17 mouse cellular contexts compared by ENCODE assay signal in genomic region chr14:76178447-76178846, GRCm38 (mm10).
DNase-seq lines count a peak whose midpoint lies in the region; ATAC-seq and TF ChIP-seq lines count a peak whose summit lies in the region.
"Had no signal": no experiment of that assay in that cellular context is flagged by ENCODE, and none has a peak within 500 bp of the region (broad histone marks: within the 10 kb centered on the region; RNA-seq: fewer than 3 reads in every experiment).

No protein-coding gene starts in this region.

- DNase-seq in liver, adult 2 months (ENCODE audit: extremely low read depth, low read depth, low spot score), result no peak
- no peak for DNase-seq in liver, embryonic 11.5 days (ENCODE audit: low spot score)
- DNase-seq in G1E (ENCODE audit: low spot score), result no peak
- DNase-seq in induced T-regulatory cell, adult 2 months (ENCODE audit: low read depth), result peak; percentile 48
- no peak for DNase-seq in cerebellum, postnatal 4 days (ENCODE audit: low spot score in 2 of 2)
- no peak for DNase-seq in left cerebral cortex, postnatal 10 days (ENCODE audit: extremely low spot score in 1 of 2, low spot score in 2 of 2)
- DNase-seq: cerebellum, adult 8-10 months; embryo, embryonic 11 days; gastrocnemius, postnatal 25 days; kidney, adult 9 months; right cerebral cortex, adult 18-20 months; thymus, postnatal 25 days had no signal

- H3K79me2 ChIP-seq in liver, adult 2 months (ENCODE audit: control insufficient read depth, insufficient read depth, low read length), result no peaks in the 10 kb centered on the region

- intact Hi-C loops in left cerebral cortex, postnatal 10 days (cut with DNase I), result no loop called here

- peak; percentile 37; the same call in 1 of the 2 replicates for TF ChIP-seq CTCF in liver, adult 2 months (IDR thresholded peaks at IDR 0.05; ENCODE audit: low read depth, low read length)
- TF ChIP-seq CTCF in E14TG2a.4 (conservative IDR thresholded peaks at IDR 0.05; ENCODE audit: low read length), result peak; percentile 73
- TF ChIP-seq CTCF in G1E (IDR thresholded peaks at IDR 0.05; ENCODE audit: low read depth, low read length), result peak; percentile 23; the same call in 1 of the 2 replicates

- no peak overlapping the region for H3K4me3 ChIP-seq in liver, adult 2 months (ENCODE audit: insufficient read depth, low read depth, low read length)
- H3K4me3 ChIP-seq in liver, embryonic 11.5 days (ENCODE audit: low read depth, low read length), result no peak overlapping the region
- H3K4me3 ChIP-seq in E14TG2a.4 (replicated peaks; ENCODE audit: low read length), result no peak overlapping the region
- no peak overlapping the region for H3K4me3 ChIP-seq in G1E (ENCODE audit: low read depth, low read length)
- H3K4me3 ChIP-seq in midbrain, embryonic 15.5 days, result no peak overlapping the region
- H3K4me3 ChIP-seq: hindbrain, embryonic 13.5 days; megakaryocyte, embryonic 14.5 days had no signal

- H3K27me3 ChIP-seq in liver, adult 2 months (ENCODE audit: control insufficient read depth, insufficient read depth, low read length), result no peaks in the 10 kb centered on the region
- H3K27me3 ChIP-seq in liver, embryonic 11.5 days (replicated peaks; ENCODE audit: control insufficient read depth, insufficient read depth, low read length), result no peaks in the 10 kb centered on the region
- H3K27me3 ChIP-seq in E14TG2a.4 (ENCODE audit: insufficient read depth, low read length) (no peaks in the 10 kb centered on the region; the same call in 1 of the 2 replicates), G1E (ENCODE audit: insufficient read depth, low read length) (peaks cover 5% of the 10 kb centered on the region)
- H3K27me3 ChIP-seq in midbrain, embryonic 15.5 days (replicated peaks), result no peaks in the 10 kb centered on the region
- H3K27me3 ChIP-seq: hindbrain, embryonic 13.5 days had no signal

- H3K4me1 ChIP-seq in liver, adult 2 months (ENCODE audit: control insufficient read depth, insufficient read depth, low read length), result no peaks in the 10 kb centered on the region
- H3K4me1 ChIP-seq in liver, embryonic 11.5 days (replicated peaks; ENCODE audit: control insufficient read depth, insufficient read depth, low read length), result no peaks in the 10 kb centered on the region
- peaks cover 12% of the 10 kb centered on the region for H3K4me1 ChIP-seq in E14TG2a.4 (replicated peaks; ENCODE audit: low read depth, low read length)
- no peaks in the 10 kb centered on the region for H3K4me1 ChIP-seq in G1E (ENCODE audit: insufficient read depth, low read depth, low read length)
- H3K4me1 ChIP-seq in midbrain, embryonic 15.5 days, result peaks cover 18% of the 10 kb centered on the region
- H3K4me1 ChIP-seq: megakaryocyte, embryonic 14.5 days had no signal

- H3K9me3 ChIP-seq in liver, embryonic 11.5 days (ENCODE audit: control insufficient read depth, low read length), result no peaks in the 10 kb centered on the region
- H3K9me3 ChIP-seq in E14TG2a.4 (ENCODE audit: low read length), result no peaks in the 10 kb centered on the region
- no peaks in the 10 kb centered on the region for H3K9me3 ChIP-seq in G1E (replicated peaks)
- H3K9me3 ChIP-seq in midbrain, embryonic 15.5 days, result no peaks in the 10 kb centered on the region
- H3K9me3 ChIP-seq: hindbrain, embryonic 13.5 days; megakaryocyte, embryonic 14.5 days had no signal

- no peak for TF ChIP-seq POLR2A in liver, adult 2 months (IDR thresholded peaks at IDR 0.05; ENCODE audit: extremely low read depth, insufficient read depth, low read length)

- 78% methylated on average over 2 of the region's 2 CpGs for WGBS in liver, adult 2 months
- WGBS in liver, embryonic 11.5 days, result 75% methylated on average over 2 of the region's 2 CpGs
- 96% methylated on average over 2 of the region's 2 CpGs for WGBS in midbrain, embryonic 15.5 days

- no peak for ATAC-seq in liver, embryonic 11.5 days (replicated peaks; ENCODE audit: low FRiP score)
- no peak for ATAC-seq in G1E (ENCODE audit: extremely low read depth, insufficient number of reproducible peaks, low FRiP score, poor library complexity, severe bottlenecking)
- ATAC-seq in midbrain, embryonic 15.5 days (replicated peaks), result no peak

- H3K9ac ChIP-seq in liver, adult 2 months (ENCODE audit: low read depth, low read length), result no peak overlapping the region
- no peak overlapping the region for H3K9ac ChIP-seq in liver, embryonic 11.5 days (ENCODE audit: low read depth, low read length)
- H3K9ac ChIP-seq in midbrain, embryonic 15.5 days, result no peak overlapping the region
- H3K9ac ChIP-seq: forebrain, postnatal 0 days; hindbrain, embryonic 13.5 days had no signal

- no peaks in the 10 kb centered on the region for H3K36me3 ChIP-seq in liver, adult 2 months (ENCODE audit: control insufficient read depth, insufficient read depth, low read length)
- H3K36me3 ChIP-seq in liver, embryonic 11.5 days (ENCODE audit: control insufficient read depth, insufficient read depth, low read length), result no peaks in the 10 kb centered on the region
- no peaks in the 10 kb centered on the region for H3K36me3 ChIP-seq in E14TG2a.4 (ENCODE audit: insufficient read depth, low read length)
- no peaks in the 10 kb centered on the region for H3K36me3 ChIP-seq in G1E (replicated peaks)
- no peaks in the 10 kb centered on the region for H3K36me3 ChIP-seq in midbrain, embryonic 15.5 days (replicated peaks)
- H3K36me3 ChIP-seq: hindbrain, embryonic 13.5 days had no signal

- no peak overlapping the region for H3K4me2 ChIP-seq in liver, embryonic 11.5 days
- H3K4me2 ChIP-seq in midbrain, embryonic 15.5 days, result no peak overlapping the region
- H3K4me2 ChIP-seq: hindbrain, embryonic 13.5 days had no signal

- H3K27ac ChIP-seq in liver, adult 2 months (replicated peaks; ENCODE audit: insufficient read depth, low read depth, low read length), result no peak overlapping the region
- no peak overlapping the region for H3K27ac ChIP-seq in liver, embryonic 11.5 days (ENCODE audit: low read depth, low read length)
- H3K27ac ChIP-seq in midbrain, embryonic 15.5 days, result no peak overlapping the region
- H3K27ac ChIP-seq: hindbrain, embryonic 13.5 days had no signal

Comparison
In these comparisons a context has a peak if more than half of its experiments do, and no peak if none do; other contexts are left out.
1. CTCF ChIP-seq: peak in every context shown above with its lines; median percentile 73 in E14TG2a.4; 37 in liver, adult 2 months; 23 in G1E.